Mouse (Mus musculus): ENCODE measurements around the gene Gm28635. TPM values are rescaled to one million over a fixed set of nuclear protein-coding genes. Genes with fewer than 3 reads are reported as not detected.

Gm28635 gene
- polyA plus RNA-seq, 1 experiment from 2014 or later: not detected

DNA sequence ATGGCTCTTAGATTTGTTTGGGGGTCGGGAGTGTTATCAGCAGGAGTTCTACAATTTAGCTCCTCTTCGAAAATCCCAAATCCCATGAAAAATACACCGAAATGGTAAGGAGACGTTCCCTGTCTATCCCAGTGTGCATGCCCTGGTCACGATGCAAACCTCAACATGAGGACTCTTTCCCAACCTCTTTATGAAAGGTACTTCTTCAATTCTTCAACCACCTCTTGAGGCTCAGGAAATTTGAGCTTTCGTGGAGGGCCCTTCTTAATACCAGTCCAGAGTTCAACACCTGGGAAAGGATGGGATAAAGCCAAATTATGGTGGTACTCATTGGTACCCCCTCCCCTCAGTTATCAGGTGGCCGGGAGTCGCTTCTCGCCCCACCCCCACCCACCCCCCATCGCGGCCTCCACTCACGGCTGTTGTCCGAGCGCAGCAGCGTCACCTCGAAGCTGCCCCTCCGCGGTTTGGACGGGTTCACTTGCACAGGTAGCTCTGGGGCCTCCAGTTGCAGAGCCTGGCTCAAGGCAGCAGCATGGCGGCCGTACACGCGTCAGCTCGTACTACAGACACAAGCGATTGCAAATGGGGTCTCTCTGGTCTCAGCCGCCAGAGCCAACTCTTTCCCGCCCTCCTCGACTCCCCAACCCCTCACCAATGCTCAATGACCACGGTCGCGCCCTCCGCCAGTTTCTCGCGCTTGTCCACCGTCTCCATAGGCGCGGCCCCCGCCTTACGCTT lies 7.8 kb downstream of the Gm28635 start:
- Histone ChIP-seq H3K9ac (replicated peaks; ENCODE audit: low read depth, low read length) (peak overlapping the region; percentile 94), H3K27me3 (replicated peaks; ENCODE audit: control insufficient read depth, insufficient read depth, low read length) (no peaks in the 10 kb centered on the region), H3K9me3 (ENCODE audit: control insufficient read depth, low read length) (no peaks in the 10 kb centered on the region), H3K36me3 (ENCODE audit: control insufficient read depth, insufficient read depth) (peaks cover 14% of the 10 kb centered on the region), H3K4me3 (replicated peaks; ENCODE audit: low read length) (peak overlapping the region; percentile 100), H3K4me2 (ENCODE audit: low read length) (peak overlapping the region; percentile 77), H3K4me1 (replicated peaks; ENCODE audit: control insufficient read depth, insufficient read depth, low read length) (peaks cover 14% of the 10 kb centered on the region), H3K27ac (ENCODE audit: low read length) (peak overlapping the region; percentile 95)
- WGBS: 1% methylated on average over 39 of the region's 39 CpGs
- ATAC-seq: peak; percentile 74

DNA sequence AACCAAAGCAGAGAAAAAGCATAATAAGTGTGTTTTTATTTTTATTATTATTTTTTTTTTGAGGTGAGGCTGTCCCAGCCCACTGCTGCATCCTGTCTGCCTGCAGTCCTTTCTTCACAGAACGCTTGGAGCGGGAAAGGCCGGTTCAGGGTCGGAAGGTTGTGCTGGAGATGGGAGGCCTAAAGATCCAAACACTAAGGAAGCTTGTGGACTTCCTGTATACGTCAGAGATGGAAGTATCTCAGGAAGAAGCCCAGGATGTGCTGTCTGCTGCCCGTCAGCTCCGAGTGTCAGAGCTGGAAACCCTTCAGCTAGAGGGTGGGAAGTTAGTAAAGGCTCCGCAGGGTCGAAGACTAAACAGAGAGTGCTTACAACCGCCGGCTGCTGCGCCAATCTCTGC lies 11.8 kb downstream of the Gm28635 start:
- Histone ChIP-seq H3K4me2 (ENCODE audit: low read length) (no peak overlapping the region), H3K36me3 (ENCODE audit: control insufficient read depth, insufficient read depth) (no peaks in the 10 kb centered on the region), H3K27ac (ENCODE audit: low read length) (no peak overlapping the region), H3K27me3 (replicated peaks; ENCODE audit: control insufficient read depth, insufficient read depth, low read length) (no peaks in the 10 kb centered on the region), H3K9ac (replicated peaks; ENCODE audit: low read depth, low read length) (no peak overlapping the region), H3K4me3 (replicated peaks; ENCODE audit: low read length) (no peak overlapping the region), H3K4me1 (replicated peaks; ENCODE audit: control insufficient read depth, insufficient read depth, low read length) (peaks cover 12% of the 10 kb centered on the region), H3K9me3 (ENCODE audit: control insufficient read depth, low read length) (no peaks in the 10 kb centered on the region)
- no peak for ATAC-seq
- 65% methylated on average over 12 of the region's 12 CpGs for WGBS

DNA sequence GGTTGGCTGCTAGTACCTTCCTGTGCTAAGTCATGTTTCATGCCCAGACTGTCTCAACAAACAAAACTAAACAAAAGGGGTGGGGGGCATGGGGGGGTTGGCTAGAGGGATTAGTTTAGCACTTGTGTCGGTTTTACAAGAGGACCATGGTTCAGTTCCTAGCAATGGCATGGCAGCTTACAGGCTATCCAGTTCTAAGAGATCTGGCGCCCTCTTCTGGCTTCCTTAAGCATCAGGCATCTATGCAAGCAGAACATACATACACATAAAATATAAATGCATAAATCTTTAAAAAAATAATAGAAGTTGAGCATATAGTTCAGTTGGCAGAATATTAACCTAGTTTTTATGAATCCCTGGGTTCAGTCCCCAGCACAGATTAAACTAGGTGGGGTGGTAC lies 15.0 kb downstream of the Gm28635 start:
- Histone ChIP-seq H3K27me3 (replicated peaks; ENCODE audit: control insufficient read depth, insufficient read depth, low read length) (no peaks in the 10 kb centered on the region), H3K4me2 (ENCODE audit: low read length) (no peak overlapping the region), H3K4me1 (replicated peaks; ENCODE audit: control insufficient read depth, insufficient read depth, low read length) (no peaks in the 10 kb centered on the region), H3K36me3 (ENCODE audit: control insufficient read depth, insufficient read depth) (no peaks in the 10 kb centered on the region), H3K4me3 (replicated peaks; ENCODE audit: low read length) (no peak overlapping the region), H3K9me3 (ENCODE audit: control insufficient read depth, low read length) (no peaks in the 10 kb centered on the region), H3K27ac (ENCODE audit: low read length) (no peak overlapping the region), H3K9ac (replicated peaks; ENCODE audit: low read depth, low read length) (no peak overlapping the region)
- ATAC-seq: no peak
- 14% methylated on average over 2 of the region's 2 CpGs for WGBS

DNA sequence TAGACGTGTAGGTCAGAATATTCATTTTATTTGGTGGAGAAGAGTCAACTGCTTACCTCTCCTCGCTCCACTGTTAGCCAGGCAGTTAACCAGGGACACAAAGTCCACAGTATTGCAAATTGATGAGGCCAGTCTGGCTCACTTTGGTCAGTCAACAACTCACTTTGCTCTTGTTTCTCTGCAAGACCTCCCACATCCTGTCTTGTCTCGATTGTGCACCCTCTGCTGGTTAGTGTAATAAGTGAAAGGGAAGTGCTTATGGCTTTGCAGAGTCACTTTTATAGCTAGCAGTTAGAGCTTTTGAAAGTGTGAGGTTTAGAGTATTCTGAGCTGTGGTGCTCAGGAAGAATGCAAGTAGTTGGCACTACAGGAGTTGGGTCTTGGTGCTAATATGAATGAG lies 17.6 kb downstream of the Gm28635 start:
- Histone ChIP-seq H3K36me3 (ENCODE audit: control insufficient read depth, insufficient read depth) (no peaks in the 10 kb centered on the region), H3K9ac (replicated peaks; ENCODE audit: low read depth, low read length) (no peak overlapping the region), H3K27me3 (replicated peaks; ENCODE audit: control insufficient read depth, insufficient read depth, low read length) (no peaks in the 10 kb centered on the region), H3K27ac (ENCODE audit: low read length) (no peak overlapping the region), H3K4me1 (replicated peaks; ENCODE audit: control insufficient read depth, insufficient read depth, low read length) (no peaks in the 10 kb centered on the region), H3K9me3 (ENCODE audit: control insufficient read depth, low read length) (no peaks in the 10 kb centered on the region), H3K4me2 (ENCODE audit: low read length) (no peak overlapping the region), H3K4me3 (replicated peaks; ENCODE audit: low read length) (no peak overlapping the region)
- ATAC-seq: no peak
- 72% methylated on average over 3 of the region's 3 CpGs for WGBS

DNA sequence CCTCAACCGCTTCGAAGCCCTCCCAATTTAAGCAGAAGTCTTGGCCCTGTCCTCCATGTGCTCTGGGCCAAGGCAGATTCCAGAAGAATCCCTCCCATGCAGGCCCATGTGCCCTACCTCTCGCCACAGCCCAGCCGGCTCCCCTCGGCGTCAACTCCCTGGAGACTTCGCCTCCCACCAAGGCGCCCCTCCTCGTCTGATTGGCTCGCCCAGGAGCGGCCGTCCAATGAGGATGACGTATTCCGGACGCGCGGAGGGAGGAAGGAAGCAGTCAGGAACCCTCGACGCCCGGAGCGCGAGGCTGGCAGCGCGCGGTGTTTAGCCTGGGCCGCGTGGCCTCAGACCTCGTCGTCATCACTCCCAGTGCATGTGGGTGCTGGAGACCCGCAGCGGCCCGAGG lies 19.0 kb downstream of the Gm28635 start, which contains the start of gene Btbd18:
Btbd18 (plus strand) TSS at position 274 of the 400 bp plus-strand sequence.
- Histone ChIP-seq H3K27me3 (replicated peaks; ENCODE audit: control insufficient read depth, insufficient read depth, low read length) (no peaks in the 10 kb centered on the region), H3K9me3 (ENCODE audit: control insufficient read depth, low read length) (no peaks in the 10 kb centered on the region), H3K27ac (ENCODE audit: low read length) (no peak within 1 kb of the TSS), H3K4me2 (ENCODE audit: low read length) (no peak within 1 kb of the TSS), H3K36me3 (ENCODE audit: control insufficient read depth, insufficient read depth) (no peaks in the 10 kb centered on the region), H3K4me3 (replicated peaks; ENCODE audit: low read length) (no peak within 1 kb of the TSS), H3K4me1 (replicated peaks; ENCODE audit: control insufficient read depth, insufficient read depth, low read length) (no peaks in the 10 kb centered on the region), H3K9ac (replicated peaks; ENCODE audit: low read depth, low read length) (no peak within 1 kb of the TSS)
- WGBS: 93% methylated on average over 32 of the region's 32 CpGs
- ATAC-seq: no peak

DNA sequence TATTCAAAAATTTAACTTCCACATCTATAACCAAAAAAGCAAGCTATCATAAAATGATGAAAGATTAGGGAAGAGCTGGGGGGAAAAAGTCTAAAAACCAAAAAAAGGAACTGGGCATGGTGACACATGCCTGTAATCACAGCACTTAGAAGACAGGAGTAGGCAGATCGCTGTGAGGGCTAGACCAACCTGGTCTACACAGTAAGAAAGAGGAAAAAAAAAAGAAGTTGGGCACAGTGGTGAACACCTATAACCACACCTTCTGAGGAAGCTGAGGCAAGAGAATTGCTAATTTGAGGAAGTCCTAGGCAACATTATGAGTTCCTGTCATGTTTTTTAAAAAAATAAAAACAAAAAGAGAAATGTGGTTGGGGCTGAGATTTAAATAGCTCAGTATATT lies 22.0 kb downstream of the Gm28635 start:
- H3K4me2 ChIP-seq (ENCODE audit: low read length): no peak overlapping the region
- WGBS: 81% methylated on average over 1 of the region's 1 CpGs
- ATAC-seq: no peak
- no peaks in the 10 kb centered on the region for H3K9me3 ChIP-seq (ENCODE audit: control insufficient read depth, low read length)
- H3K27ac ChIP-seq (ENCODE audit: low read length): no peak overlapping the region
- H3K9ac ChIP-seq (replicated peaks; ENCODE audit: low read depth, low read length): no peak overlapping the region
- H3K4me1 ChIP-seq (replicated peaks; ENCODE audit: control insufficient read depth, insufficient read depth, low read length): peaks cover 2% of the 10 kb centered on the region; the same call in 1 of the 2 replicates
- no peaks in the 10 kb centered on the region for H3K36me3 ChIP-seq (ENCODE audit: control insufficient read depth, insufficient read depth)
- no peak overlapping the region for H3K4me3 ChIP-seq (replicated peaks; ENCODE audit: low read length)
- no peaks in the 10 kb centered on the region for H3K27me3 ChIP-seq (replicated peaks; ENCODE audit: control insufficient read depth, insufficient read depth, low read length)

DNA sequence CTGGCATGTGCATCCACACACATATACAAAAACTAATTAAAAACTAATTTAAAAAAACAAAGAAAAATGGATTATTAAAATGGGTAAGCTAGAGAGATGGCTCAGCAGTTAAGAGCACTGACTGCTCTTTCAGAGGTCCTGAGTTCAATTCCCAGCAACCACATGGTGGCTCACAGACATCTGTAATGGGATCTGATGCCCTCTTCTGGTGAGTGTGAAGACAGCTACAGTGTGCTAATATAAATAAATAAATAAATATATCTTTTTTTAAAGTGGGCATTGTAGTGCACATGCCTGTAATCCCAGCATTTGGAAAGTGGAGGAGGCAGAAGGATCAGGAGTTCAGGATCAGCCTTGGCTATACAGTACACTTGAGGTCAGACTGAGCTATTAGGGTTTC lies 24.5 kb downstream of the Gm28635 start:
- H3K4me2 ChIP-seq (ENCODE audit: low read length): no peak overlapping the region
- H3K36me3 ChIP-seq (ENCODE audit: control insufficient read depth, insufficient read depth): no peaks in the 10 kb centered on the region
- H3K4me3 ChIP-seq (replicated peaks; ENCODE audit: low read length): no peak overlapping the region
- H3K27me3 ChIP-seq (replicated peaks; ENCODE audit: control insufficient read depth, insufficient read depth, low read length): no peaks in the 10 kb centered on the region
- H3K4me1 ChIP-seq (replicated peaks; ENCODE audit: control insufficient read depth, insufficient read depth, low read length): peaks cover 2% of the 10 kb centered on the region; the same call in 1 of the 2 replicates
- H3K9ac ChIP-seq (replicated peaks; ENCODE audit: low read depth, low read length): no peak overlapping the region
- ATAC-seq: no peak
- H3K9me3 ChIP-seq (ENCODE audit: control insufficient read depth, low read length): no peaks in the 10 kb centered on the region
- H3K27ac ChIP-seq (ENCODE audit: low read length): no peak overlapping the region

DNA sequence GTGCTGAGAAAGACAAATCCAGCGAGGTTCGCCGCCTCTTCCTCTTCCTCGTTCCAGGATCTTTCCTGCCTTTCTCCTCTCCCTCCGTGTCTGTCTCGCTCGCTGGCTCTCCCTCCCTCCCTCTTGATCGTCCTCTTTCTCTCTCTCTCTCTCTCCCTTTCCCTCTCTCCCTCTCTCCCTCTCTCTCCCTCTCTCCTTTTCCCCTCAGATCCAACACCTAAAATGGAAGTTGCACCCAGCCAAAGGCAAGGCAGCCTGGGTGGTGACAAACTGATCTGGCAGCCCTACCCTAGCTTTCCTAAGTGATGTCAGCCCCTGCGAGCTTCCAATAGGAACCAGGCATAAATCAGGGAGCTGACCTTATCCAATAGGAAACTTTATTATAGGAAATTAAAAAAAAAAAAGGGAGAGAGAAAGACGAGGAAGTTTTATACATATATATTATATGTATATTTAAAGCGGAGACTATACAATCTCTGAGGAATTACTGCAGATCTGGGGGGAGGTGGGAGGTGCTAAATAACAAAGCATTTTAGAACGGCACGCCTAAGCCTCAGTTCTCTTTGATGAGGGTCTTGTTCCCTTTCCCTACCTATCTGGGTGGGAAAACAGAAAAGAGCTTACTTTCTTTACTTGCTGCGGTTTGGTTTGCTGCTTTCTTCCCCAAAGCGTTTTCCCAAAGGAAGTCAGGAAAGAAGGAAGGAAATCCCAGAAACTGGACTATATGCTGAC lies 27.2 kb downstream of the Gm28635 start, which contains the start of gene Ctnnd1:
Ctnnd1 (minus strand) TSS at position 302 of the 732 bp plus-strand sequence.
- H3K4me1 ChIP-seq (replicated peaks; ENCODE audit: control insufficient read depth, insufficient read depth, low read length): peaks cover 11% of the 10 kb centered on the region
- H3K4me2 ChIP-seq (ENCODE audit: low read length): peak within 1 kb of the TSS; percentile 77
- ATAC-seq: peak; percentile 100
- no peaks in the 10 kb centered on the region for H3K9me3 ChIP-seq (ENCODE audit: control insufficient read depth, low read length)
- peak within 1 kb of the TSS; percentile 76 for H3K4me3 ChIP-seq (replicated peaks; ENCODE audit: low read length)
- peak within 1 kb of the TSS; percentile 75 for H3K9ac ChIP-seq (replicated peaks; ENCODE audit: low read depth, low read length)
- H3K27ac ChIP-seq (ENCODE audit: low read length): peak within 1 kb of the TSS; percentile 96
- no peaks in the 10 kb centered on the region for H3K27me3 ChIP-seq (replicated peaks; ENCODE audit: control insufficient read depth, insufficient read depth, low read length)
- H3K36me3 ChIP-seq (ENCODE audit: control insufficient read depth, insufficient read depth): no peaks in the 10 kb centered on the region
- WGBS: 0% methylated on average over 15 of the region's 15 CpGs

DNA sequence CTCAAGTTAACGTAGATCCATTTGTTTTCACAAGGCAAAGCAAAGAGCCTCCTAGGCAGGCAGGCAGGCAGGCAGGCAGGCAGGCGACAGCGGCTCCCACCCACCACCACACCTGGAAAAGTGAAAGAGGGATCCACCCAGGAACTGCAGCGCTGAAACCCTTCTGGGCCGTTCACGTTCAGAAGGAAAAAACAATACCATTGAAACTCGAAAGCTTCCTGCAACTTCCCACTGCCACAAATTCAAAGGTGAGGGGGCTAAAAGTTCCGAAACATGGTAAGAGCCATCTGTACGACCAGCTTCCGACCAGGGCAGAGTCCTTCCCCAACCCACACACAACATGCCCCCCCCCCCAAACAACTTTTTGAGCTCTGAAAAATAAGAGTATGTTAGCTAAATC lies 28.2 kb downstream of the Gm28635 start:
- Histone ChIP-seq H3K9me3 (ENCODE audit: control insufficient read depth, low read length) (no peaks in the 10 kb centered on the region), H3K36me3 (ENCODE audit: control insufficient read depth, insufficient read depth) (no peaks in the 10 kb centered on the region), H3K27ac (ENCODE audit: low read length) (no peak overlapping the region), H3K9ac (replicated peaks; ENCODE audit: low read depth, low read length) (peak overlapping the region; percentile 75), H3K4me2 (ENCODE audit: low read length) (peak overlapping the region; percentile 61), H3K4me3 (replicated peaks; ENCODE audit: low read length) (peak overlapping the region; percentile 76), H3K27me3 (replicated peaks; ENCODE audit: control insufficient read depth, insufficient read depth, low read length) (no peaks in the 10 kb centered on the region), H3K4me1 (replicated peaks; ENCODE audit: control insufficient read depth, insufficient read depth, low read length) (peaks cover 11% of the 10 kb centered on the region)
- no peak for ATAC-seq
- 0% methylated on average over 10 of the region's 10 CpGs for WGBS

Data from forebrain, embryonic 16.5 days (tissue).